Mouse (Mus musculus) neural tube, embryonic 14.5 days (tissue): ENCODE data around the gene Arl10. TPM values are rescaled to one million over a fixed set of nuclear protein-coding genes. Genes with fewer than 3 reads are reported as not detected.
A peak's percentile ranks its signal among the peaks of the same experiment; 100 is the strongest.

Source experiments
- ATAC-seq: fragments of 200-750 bp; cut with Nextera tagmentation; 2 replicates; pipeline ENCODE4 v1.8.0; 2017; ENCODE audit warnings: low read depth, mild to moderate bottlenecking, moderate TSS enrichment, moderate library complexity
- H3K27ac ChIP-seq: fragments of 300-500 bp; sonication (generic); 2 replicates; pipeline ENCODE4 v1.5.1; 2014; ENCODE audit warnings: low read depth, mild to moderate bottlenecking, control low read depth, low read length, moderate library complexity, mixed read lengths
- H3K27me3 ChIP-seq: fragments of 300-500 bp; sonication (generic); 2 replicates; pipeline ENCODE4 v1.6.1; 2014; ENCODE audit warnings: low read length; ENCODE audit not compliant: control insufficient read depth, insufficient read depth
- H3K36me3 ChIP-seq: fragments of 300-500 bp; sonication (generic); 2 replicates; pipeline ENCODE4 v1.6.1; 2014; ENCODE audit warnings: low read length, mixed read lengths; ENCODE audit not compliant: control insufficient read depth, insufficient read depth
- H3K4me1 ChIP-seq: fragments of 300-500 bp; sonication (generic); 2 replicates; pipeline ENCODE4 v1.6.1; 2014; ENCODE audit warnings: low read length; ENCODE audit not compliant: control insufficient read depth, insufficient read depth
- H3K4me2 ChIP-seq: fragments of 300-500 bp; sonication (generic); 2 replicates; pipeline ENCODE4 v1.6.1; 2014; ENCODE audit warnings: mild to moderate bottlenecking, low read depth, low read length, control low read depth
- H3K4me3 ChIP-seq: fragments of 300-500 bp; sonication (generic); 2 replicates; pipeline ENCODE4 v1.5.1; 2014; ENCODE audit warnings: low read depth, low read length, control low read depth, mixed read lengths
- H3K9ac ChIP-seq: fragments of 300-500 bp; sonication (generic); replicated peaks from 2 replicates; pipeline ENCODE4 v1.6.1; 2014; ENCODE audit warnings: low read depth, mild to moderate bottlenecking, control low read depth, low read length, mixed read lengths
- H3K9me3 ChIP-seq: fragments of 300-500 bp; sonication (generic); 2 replicates; pipeline ENCODE4 v1.6.1; 2016; ENCODE audit warnings: low read length; ENCODE audit not compliant: control insufficient read depth
- WGBS: fragments of 180-500 bp; shearing (Covaris S2); extraction: QIAGEN DNeasy Blood & Tissue Kit; methylation state at CpG from one replicate; pipeline ENCODE4 v1.1.7; 2014; 5-methylcytosine and 5-hydroxymethylcytosine counted together
- polyA plus RNA-seq: library from polyadenylated mRNA; unstranded; fragments of >200 nt; fragmentation: Nextera tagmentation; extraction: Ambion mirVana; gene quantifications from 2 replicates; pipeline ENCODE4 v1.2.1, GENCODE M21; 2014

Arl10 gene
- polyA plus RNA-seq, 1 experiment from 2014 or later: 96.3 TPM

- peak; percentile 97 for ATAC-seq
- under 1% methylated on average over 50 of the region's 51 CpGs for whole genome bisulfite sequencing
- H3K4me2 ChIP-seq: peak within 1 kb of the TSS; percentile 72
- H3K27ac ChIP-seq: peak within 1 kb of the TSS; percentile 89
- no peaks in the 10 kb centered on the region for H3K9me3 ChIP-seq
- peak within 1 kb of the TSS; percentile 70 for H3K4me3 ChIP-seq
- H3K36me3 ChIP-seq: peaks cover 5% of the 10 kb centered on the region; the same call in 1 of the 2 replicates
- H3K9ac ChIP-seq: peak within 1 kb of the TSS; percentile 72
- H3K27me3 ChIP-seq: no peaks in the 10 kb centered on the region
- H3K4me1 ChIP-seq: peaks cover 14% of the 10 kb centered on the region; the same call in 1 of the 2 replicates
Measured at GRCm38 (mm10) chr13:54589996-54590951, 15.5 kb downstream of the Arl10 start, which contains the start of the genes Nop16 and Higd2a. Nop16 (minus strand) TSS chr13:54590090. Higd2a (plus strand) TSS chr13:54590207.

- Histone ChIP-seq H3K4me1 (peaks cover 14% of the 10 kb centered on the region; the same call in 1 of the 2 replicates), H3K4me2 (peak overlapping the region; percentile 4; the same call in 1 of the 2 replicates), H3K9ac (no peak overlapping the region), H3K27me3 (no peaks in the 10 kb centered on the region), H3K4me3 (0 out of 2 replicates have a peak overlapping the region, but pooled peaks have one; percentile 1), H3K36me3 (peaks cover 5% of the 10 kb centered on the region; the same call in 1 of the 2 replicates), H3K9me3 (no peaks in the 10 kb centered on the region), H3K27ac (no peak overlapping the region)
- WGBS: 91% methylated on average over 8 of the region's 8 CpGs
- ATAC-seq: no peak
Measured at GRCm38 (mm10) chr13:54591776-54592356, 17.1 kb downstream of the Arl10 start.

GRCm38 (mm10) chr13:54593617-54594016, 18.8 kb downstream of the Arl10 start:
- 91% methylated on average over 11 of the region's 11 CpGs for WGBS
- H3K27me3 ChIP-seq: no peaks in the 10 kb centered on the region
- H3K4me2 ChIP-seq: no peak overlapping the region
- ATAC-seq: no peak
- peaks cover 10% of the 10 kb centered on the region; the same call in 1 of the 2 replicates for H3K36me3 ChIP-seq
- no peak overlapping the region for H3K4me3 ChIP-seq
- H3K9me3 ChIP-seq: no peaks in the 10 kb centered on the region
- H3K4me1 ChIP-seq: peaks cover 14% of the 10 kb centered on the region; the same call in 1 of the 2 replicates
- H3K27ac ChIP-seq: no peak overlapping the region
- H3K9ac ChIP-seq: no peak overlapping the region

- ATAC-seq: no peak; the same call in 1 of the 2 replicates
- Histone ChIP-seq H3K27ac (no peak overlapping the region), H3K36me3 (peaks cover 10% of the 10 kb centered on the region; the same call in 1 of the 2 replicates), H3K9ac (no peak overlapping the region), H3K4me2 (no peak overlapping the region), H3K4me3 (no peak overlapping the region), H3K9me3 (no peaks in the 10 kb centered on the region), H3K27me3 (no peaks in the 10 kb centered on the region), H3K4me1 (peaks cover 6% of the 10 kb centered on the region; the same call in 1 of the 2 replicates)
- WGBS: 84% methylated on average over 8 of the region's 8 CpGs
Measured at GRCm38 (mm10) chr13:54596107-54596690, 21.4 kb downstream of the Arl10 start.

- ATAC-seq: no peak
- Histone ChIP-seq H3K27ac (no peak overlapping the region), H3K9ac (no peak overlapping the region), H3K27me3 (no peaks in the 10 kb centered on the region), H3K4me1 (no peaks in the 10 kb centered on the region), H3K4me3 (no peak overlapping the region), H3K36me3 (peaks cover 10% of the 10 kb centered on the region; the same call in 1 of the 2 replicates), H3K4me2 (no peak overlapping the region), H3K9me3 (no peaks in the 10 kb centered on the region)
- WGBS: 65% methylated on average over 5 of the region's 5 CpGs
Measured at GRCm38 (mm10) chr13:54596870-54597269, 22.1 kb downstream of the Arl10 start.

- 92% methylated on average over 12 of the region's 12 CpGs for WGBS
- Histone ChIP-seq H3K9ac (no peak overlapping the region), H3K27me3 (no peaks in the 10 kb centered on the region), H3K9me3 (no peaks in the 10 kb centered on the region), H3K4me3 (no peak overlapping the region), H3K36me3 (peaks cover 10% of the 10 kb centered on the region; the same call in 1 of the 2 replicates), H3K4me1 (no peaks in the 10 kb centered on the region), H3K27ac (no peak overlapping the region), H3K4me2 (no peak overlapping the region)
- ATAC-seq: no peak
Measured at GRCm38 (mm10) chr13:54598622-54599143, 23.9 kb downstream of the Arl10 start.

- no peak overlapping the region for H3K9ac ChIP-seq
- H3K27me3 ChIP-seq: no peaks in the 10 kb centered on the region
- H3K4me2 ChIP-seq: no peak overlapping the region
- H3K27ac ChIP-seq: no peak overlapping the region
- WGBS: 28% methylated on average over 3 of the region's 3 CpGs
- no peak overlapping the region for H3K4me3 ChIP-seq
- H3K36me3 ChIP-seq: peaks cover 15% of the 10 kb centered on the region
- ATAC-seq: no peak
- H3K9me3 ChIP-seq: no peaks in the 10 kb centered on the region
- no peaks in the 10 kb centered on the region for H3K4me1 ChIP-seq
Measured at GRCm38 (mm10) chr13:54602639-54603111, 27.9 kb downstream of the Arl10 start.

GRCm38 (mm10) chr13:54603501-54603900, 28.7 kb downstream of the Arl10 start:
- no peak overlapping the region for H3K9ac ChIP-seq
- H3K4me1 ChIP-seq: peaks cover 4% of the 10 kb centered on the region
- H3K9me3 ChIP-seq: no peaks in the 10 kb centered on the region
- no peak for ATAC-seq
- H3K36me3 ChIP-seq: peaks cover 9% of the 10 kb centered on the region; the same call in 1 of the 2 replicates
- H3K27ac ChIP-seq: no peak overlapping the region
- H3K4me3 ChIP-seq: no peak overlapping the region
- no peak overlapping the region for H3K4me2 ChIP-seq
- H3K27me3 ChIP-seq: no peaks in the 10 kb centered on the region
